Mouse (Mus musculus) testis, postnatal 10 days (tissue): ENCODE measurements at regions not wholly inside any gene's neighbourhood (a gene's known extent, or its start where the extent isn't known, plus 50 kb on each side); places are given as distances from the start of the nearest gene placed in this dataset.

Experiments used
- DNase-seq: peaks from one replicate; pipeline ENCODE4 v3.0.0; 2021; ENCODE audit warnings: low spot score

DNA sequence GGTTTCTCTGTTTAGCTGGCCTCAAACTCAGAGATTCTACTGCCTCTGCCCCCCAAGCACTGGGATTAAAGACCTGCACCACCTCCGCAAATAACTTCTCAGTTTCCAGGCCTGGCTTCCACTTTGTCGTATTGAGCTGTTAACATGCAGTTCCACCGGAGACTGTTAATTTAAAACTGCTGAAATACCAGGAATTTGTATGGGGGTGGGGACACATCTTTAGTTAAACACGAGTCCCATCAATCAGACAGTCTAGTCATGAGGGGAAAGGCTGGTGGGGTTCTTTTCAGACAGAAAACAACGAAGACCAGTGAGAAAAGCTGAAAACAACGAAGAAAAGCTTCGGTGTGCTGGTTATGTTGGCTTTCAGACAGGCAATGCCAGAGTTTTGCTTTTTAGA, 227.5 kb downstream of the Csl start:
- DNase-seq: no peak

DNA sequence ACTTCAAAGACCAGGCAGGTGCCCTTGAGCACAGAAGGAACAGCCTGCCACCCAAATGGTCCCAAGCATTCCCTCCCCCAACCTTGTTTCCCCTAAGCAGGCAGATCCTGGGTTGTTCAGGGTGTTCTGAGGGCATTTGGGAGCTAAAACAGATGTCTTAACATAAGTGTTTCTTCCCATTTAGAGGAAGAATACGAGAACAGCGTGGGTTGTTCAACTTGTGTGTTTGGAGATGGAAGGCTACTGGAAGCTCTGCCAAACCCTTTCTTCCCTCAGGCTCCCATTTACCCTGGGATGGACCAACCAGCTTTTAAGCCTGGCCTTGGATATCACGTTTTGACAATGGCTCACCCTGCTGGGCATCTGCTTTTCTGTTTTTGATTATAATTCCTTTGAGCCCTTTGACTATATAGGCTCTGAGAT, 226.8 kb downstream of the Csl start:
- no peak for DNase-seq

DNA sequence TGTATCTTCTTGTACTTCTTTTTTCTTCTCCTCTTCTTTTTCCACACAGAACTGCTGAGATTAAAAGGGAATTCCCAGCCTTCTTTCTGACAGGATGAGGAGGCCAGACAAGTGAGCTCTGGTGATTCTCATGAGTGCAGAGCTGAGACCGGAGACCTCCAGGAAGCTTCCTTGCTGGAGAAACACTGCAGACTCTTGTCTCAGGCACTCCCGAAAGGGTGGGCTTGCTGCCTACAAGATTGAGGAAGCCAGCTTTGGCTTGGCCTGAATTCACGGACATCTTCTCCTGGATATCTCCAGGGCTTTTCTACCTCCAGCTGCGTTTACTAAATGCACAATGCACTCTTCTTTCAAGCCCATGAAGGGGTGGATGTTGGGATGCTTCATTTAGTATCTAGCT, 226.0 kb downstream of the Csl start:
- DNase-seq: no peak

DNA sequence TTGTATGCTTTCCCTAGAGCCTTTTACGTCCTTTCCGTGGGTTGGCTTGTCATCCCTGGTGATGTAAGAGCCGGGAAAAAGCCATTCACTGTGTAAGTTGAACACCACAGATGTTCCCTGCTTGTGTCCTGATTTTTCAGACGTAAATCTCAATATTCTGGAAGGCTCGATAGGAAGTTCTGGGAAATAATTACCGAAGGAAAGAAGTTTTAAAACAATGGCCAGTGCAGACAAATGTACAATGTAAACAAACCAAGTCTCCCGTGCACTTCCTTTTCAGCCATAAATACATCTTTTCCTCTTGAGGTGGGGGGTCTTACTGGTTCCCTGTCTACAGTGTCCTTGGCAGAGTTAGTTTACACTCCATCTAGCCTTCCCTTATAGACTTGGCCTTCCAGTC, 225.2 kb downstream of the Csl start:
- no peak for DNase-seq

DNA sequence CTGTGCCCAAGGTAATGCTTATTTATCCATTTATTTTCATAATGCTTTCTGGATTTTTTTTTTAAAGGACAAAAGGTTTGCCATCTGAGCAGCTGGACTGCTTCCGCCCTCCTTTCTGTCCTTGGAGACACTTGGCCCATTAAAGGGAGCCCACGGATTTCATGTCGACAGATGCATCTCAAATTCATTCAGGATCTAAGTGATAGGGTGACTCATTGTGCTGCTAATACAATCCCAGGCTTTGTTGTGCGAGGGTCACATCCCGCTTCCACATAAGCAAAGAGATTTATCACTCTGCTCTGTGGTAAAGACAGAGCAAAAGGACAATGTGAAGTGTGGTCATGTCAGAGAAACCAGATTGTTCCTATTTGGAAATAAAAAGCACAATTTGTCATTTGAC, 220.8 kb downstream of the Csl start:
- no peak for DNase-seq

DNA sequence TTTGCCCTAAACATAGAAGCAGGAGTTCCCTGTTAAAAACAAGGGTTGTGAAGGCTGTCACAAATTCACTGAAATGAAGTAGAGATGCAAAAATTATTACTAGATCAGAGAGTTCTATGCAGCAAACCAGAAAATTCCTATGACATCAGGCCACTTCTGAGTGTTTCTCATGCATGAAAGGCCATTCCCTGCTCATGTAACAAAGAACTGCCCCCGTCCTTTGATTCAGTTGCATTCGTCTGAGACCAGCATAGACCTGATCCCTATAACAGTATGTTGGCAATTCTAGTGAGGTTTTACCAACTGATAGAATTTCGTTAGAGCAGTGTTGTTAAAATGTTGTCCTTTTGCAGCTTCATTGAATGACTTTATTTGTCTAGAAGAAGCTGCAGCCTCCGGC, 207.1 kb downstream of the Csl start:
- DNase-seq: no peak

DNA sequence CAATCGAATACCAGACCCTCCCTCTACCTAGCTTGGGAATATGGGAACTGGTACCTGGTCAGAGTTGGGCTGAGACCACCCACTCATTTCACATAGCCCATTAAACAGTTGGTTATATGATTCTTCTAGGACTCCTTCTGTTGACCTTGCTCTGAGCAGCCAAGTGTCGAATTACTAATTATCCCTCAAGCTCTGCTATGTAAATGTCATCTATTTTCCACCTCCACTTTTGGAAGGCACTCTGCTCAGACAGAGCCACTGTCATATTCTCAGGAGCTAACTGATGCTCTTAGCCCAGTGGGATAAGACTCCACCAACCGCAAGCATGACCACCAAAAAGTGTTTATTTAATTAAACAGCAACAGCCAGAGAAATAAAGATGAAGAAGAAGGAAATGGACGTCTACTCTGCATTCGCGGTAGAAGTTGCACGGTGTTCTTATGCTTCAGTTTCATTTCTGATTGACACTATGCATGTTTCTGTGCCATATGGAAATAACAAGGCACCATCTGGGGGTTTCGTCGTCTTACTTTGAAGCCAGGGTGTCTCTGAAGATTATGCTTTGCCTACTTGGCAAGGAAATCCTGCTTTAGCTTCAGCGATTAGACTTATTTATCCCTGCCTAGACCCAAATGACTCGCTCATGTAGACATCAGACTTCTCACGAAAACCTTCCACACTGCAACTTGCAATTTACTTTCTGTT, 206.5 kb downstream of the Csl start:
- no peak for DNase-seq

DNA sequence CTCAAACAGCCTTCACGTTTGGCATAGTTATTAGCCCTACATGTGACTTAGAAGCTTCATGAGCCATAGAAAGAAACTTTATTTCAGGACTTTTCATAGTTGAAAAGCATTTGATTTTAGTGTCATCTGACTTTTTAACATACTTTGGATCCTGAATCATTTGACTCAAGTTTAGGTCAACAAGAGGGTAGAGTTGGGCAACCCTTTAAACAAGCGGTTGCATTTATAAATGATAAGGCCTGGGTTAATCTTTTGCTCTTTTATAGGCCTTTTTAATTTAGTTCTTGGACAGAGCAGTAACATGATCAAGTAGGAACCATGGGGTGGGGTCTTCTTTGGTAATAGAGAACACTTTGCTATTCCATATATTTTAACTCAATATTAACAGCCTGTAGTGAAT, 204.4 kb downstream of the Csl start:
- no peak for DNase-seq

DNA sequence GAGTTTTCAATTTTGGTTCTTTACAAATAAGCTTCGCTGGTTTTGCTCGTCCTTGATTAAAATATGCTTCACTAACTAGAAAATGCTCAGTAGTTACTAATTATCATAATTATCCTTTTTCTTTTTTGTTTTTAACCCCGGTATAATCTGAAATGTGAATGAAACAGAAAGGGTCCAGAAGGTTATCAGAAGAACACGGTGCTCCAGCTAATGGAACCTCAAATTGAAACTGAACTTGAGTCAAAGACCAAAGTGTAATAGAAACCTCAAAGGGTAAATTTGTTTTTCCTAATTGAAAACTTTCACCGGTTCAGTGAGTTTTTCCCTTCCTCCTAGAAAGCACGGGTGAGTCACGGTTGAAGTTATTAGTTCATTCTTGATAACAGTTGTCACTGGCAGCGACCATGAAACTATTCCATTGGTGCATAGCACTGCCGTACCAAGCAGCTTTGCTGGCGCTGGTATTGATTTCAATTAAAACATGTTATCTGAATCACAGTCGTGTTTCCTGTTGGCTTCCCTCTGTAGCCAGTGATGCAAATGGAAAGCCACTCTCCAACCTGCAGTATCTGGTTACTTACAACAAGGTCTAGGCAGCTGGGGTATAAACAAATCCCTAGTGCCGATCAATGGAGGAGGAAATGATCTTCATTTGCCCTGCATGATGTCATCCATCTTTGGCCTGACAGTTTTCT, 203.7 kb downstream of the Csl start:
- no peak for DNase-seq

DNA sequence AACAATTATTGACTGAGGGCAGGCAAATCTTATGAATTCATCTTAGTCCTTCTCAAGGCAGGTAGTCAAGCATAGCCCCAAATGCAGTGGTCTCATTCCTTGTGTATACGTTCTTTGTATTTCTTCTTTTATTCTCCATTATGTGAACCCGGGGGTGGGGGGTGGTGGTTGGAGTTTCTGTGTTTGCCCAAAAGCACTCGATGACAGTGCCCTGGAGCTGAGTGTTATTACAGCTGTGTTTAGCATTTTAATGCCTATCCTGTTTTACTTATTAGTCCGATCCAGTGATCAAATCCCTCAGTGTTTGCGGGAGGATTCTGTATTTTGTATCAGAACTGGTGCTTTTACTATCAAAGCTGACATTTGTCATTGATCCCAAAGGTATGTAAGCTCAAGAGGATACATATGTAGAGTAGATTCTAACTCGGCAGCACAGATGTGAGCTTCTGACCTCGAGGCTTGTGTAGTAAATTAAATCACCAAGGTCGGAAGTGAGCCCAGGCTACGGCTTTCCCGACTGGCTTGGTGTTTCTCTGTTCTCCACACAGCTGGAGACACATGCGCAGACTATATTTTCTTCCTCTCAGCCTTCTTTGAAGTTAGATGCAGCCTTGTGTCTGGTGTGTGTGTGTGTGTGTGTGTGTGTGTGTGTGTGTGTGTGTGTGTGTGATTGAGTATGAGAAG, 203.0 kb downstream of the Csl start:
- no peak for DNase-seq

DNA sequence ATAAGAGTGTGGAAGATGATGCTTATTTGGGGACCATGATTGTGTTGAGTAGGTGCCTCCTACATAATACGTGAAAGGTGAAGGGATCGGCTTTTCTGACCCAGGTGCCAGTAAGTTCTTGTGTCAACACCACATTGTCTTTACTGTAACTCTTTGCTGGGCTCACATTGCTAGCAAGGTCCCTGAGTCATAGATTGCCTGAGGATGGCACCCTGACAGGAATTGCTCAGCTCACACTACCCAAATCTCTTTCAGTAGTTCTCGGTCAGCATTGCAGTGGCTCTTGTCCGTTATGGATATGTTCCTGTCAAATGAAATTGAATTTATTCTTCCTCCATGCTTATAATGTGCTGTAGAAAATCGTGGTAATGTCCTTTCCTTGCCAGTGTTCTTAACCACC, 200.8 kb downstream of the Csl start:
- no peak for DNase-seq

DNA sequence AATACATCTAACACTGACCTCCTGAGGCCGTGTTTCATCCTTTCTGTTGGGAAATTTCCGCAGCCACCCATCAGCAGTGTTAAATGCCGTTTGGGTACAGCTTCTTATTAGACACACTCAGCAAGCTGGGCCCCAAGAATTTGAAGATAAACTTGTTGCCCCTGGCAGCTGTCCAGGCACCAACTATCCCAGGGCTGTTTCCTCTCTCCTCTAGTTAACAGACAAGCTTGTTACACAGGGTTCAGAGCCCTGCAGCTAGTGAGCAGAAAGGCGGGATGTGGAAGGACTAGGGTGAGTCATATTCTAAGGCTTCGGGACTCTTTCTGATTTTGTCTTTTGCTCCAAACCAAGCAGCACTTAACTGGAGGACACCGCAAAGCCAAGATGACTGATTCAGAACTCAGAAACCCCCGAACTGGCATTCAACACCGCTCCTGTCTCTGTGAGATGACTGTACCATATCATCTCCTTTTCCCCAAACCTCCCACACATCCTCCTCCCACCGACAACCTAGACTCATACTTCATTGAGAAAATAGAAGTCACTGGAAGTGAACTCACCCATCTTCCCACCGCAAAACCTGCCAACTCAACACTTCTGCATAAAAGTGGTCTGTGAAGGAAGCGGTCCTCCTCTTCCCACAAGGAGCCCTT, 198.2 kb downstream of the Csl start:
- DNase-seq: peak; percentile 48

DNA sequence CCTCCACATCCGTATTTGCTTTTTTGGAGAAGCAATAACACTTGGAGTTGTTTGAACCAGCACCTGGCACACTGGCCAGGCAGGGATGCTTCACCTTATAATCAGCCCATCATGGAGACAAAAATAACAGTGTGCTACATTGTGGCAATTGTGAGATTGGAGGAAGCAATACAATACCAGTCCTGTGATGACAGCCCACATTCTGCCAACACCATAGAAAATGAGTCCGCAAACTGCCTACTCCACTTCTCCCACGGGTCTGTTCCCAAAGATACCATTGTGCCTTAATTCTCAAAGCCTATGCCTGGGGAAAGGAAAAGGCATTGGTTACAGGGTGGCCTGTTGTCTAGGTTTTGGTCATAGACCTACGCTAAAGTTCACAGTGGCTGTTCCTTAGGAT, 194.9 kb downstream of the Csl start:
- DNase-seq: no peak

DNA sequence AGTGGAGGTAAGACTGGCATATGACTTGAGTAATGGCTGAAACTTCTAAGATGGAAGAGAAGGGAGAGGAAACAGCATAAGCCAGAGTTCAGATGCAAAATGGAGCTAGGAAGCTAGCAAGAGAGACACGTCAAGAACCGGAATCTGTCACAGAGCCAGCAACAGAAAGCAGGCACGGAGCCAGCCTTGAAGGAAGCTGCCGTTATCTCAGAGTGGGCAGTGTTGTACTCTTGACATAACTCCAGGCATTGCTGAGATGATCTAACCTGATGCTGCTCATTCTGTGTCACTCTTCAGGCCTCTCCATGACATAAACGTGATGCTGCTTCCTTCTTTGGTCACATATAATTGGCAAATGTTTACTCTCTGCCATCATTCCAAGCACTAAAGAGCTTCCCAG, 191.0 kb downstream of the Csl start:
- peak; percentile 45 for DNase-seq

DNA sequence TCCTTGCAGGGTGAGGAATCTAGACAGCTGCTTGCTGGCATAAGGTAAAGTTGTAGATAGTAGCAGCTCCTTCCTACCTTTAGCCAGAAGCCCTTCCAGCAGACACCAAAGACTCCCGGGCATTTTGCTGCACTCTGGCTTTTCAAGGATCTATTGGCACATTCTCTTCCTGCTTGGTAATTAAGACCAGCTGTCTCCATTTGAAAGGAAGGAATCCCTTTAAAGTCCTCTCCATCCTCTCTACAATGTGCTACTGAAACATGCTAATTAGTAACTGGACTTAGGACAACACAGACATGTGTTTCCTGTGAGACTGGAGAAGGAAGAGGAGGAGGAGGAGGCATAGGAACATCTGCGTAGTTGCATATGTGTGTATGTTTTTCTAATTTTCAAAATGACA, 189.3 kb downstream of the Csl start:
- no peak for DNase-seq

DNA sequence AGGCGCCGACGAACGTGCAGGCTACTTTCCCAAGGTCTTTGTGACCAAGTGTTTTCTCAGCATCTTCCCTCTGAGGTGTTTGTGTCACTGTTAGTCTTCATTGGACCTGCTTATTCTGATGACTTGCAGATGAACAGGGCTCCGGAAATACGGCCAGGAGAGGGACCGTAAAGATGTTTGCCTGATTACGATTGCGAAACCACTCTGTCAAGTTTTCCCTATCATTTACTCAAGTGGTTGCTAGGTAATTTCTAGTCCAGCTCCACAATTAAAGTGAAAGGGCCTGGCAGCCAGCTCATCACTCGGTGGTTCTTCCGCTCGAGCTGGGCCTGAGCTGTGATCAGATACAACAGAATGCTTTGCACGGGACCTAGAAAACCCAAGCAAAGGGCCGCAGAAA, 185.5 kb downstream of the Csl start:
- no peak for DNase-seq

DNA sequence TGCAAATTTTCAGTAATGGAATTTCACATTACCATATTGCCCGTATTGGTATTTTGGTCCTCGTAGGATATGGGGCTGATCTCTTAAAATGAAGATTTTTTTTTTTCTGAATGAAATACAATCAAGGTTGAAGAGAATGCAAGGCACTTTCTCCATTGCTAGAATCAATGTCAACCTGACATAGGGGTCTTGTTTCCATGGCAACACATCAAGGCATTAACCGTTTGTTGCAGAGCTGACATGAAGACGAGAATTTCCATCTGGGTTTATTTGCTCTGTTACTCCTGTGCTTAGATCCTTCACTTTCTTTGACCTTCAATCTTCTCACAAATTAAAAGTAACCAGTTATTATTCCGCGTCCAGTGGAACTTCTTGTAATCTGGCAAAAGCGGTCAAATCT, 184.2 kb downstream of the Csl start:
- DNase-seq: no peak

DNA sequence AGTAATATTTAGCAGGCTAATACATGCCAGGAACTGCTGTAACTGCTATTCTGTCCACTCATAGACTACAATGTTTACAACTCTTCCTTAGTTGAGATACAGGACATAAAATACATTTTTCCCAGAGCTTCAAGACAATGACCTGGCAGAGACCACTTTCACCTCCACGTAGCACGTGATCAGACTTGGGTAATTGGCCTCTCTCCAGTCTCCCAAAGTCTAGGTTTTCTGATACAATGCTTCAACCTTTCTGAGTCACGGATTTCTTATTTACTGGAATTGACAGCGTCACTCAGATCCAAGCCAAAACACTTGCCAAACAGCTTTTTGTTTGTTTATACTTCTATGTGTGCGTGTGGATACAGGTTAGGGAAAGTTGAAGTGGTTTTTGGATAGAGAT, 183.2 kb downstream of the Csl start:
- no peak for DNase-seq

DNA sequence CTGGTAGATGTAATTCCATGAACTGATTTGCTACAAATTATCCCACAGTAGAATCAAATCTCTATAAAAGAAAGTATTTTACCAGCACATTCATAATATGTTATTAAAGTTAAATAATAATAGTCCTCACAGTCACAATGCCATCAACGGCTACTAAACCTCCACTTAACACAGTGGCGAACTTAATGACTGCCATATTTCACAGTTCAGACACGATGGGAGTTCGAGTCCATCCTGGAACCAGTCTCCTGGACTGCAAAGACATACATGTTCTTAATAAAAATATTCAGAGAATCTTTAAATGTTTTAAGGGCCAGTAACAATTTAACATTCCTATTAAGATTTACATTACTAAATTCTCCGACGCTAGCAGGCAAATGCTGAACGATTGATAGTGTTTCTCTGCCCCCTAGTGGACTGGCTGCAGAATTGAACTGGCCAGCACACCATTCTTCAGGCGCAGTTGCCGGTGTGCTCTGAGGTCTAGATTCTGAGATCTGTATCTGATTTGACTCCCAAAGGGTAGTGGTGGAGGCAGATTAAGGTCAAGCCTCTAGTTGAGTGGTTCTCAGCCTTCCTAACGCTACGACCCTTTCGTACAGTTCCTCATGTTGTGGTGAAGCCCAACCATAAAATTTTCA, 182.3 kb downstream of the Csl start:
- peak; percentile 51 for DNase-seq

DNA sequence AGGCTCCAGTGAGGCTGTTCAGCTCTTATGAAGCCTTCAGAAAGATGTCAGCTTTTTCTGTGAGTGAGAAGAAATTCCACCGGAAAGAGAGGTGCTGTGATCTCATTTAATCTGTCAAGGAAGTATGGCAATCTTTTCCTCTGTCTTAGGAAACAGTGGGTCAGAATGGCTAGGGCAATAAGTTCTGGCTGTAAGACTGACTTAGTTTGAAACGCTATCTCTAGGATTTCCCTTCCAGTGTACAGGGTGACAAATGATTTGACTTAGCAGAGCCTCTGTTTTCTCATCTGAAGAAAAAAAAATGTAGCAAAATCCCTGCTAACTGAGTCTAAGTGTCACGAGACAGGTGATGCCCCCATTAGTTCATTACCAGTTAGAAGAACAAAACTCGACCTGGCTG, 181.1 kb downstream of the Csl start:
- no peak for DNase-seq

DNA sequence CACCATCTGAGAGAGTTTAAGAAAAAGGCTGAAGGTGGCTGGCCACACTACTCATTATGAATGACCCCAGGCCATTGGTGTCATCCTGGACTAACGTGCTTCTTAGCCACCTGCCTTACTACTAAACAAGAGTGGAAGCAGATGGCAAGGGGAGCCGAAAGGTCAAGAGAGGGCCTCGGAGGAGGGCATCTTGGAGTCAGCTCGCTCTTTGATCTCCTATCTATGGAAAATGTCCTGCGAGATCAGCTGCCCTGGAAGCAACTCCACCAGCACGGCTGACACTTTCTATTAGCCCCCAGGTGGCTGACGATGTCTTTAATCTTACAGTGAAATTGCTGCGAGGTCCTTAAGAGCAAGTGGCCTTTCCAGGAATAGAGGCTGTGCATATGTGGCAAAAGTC, 179.3 kb downstream of the Csl start:
- DNase-seq: no peak

DNA sequence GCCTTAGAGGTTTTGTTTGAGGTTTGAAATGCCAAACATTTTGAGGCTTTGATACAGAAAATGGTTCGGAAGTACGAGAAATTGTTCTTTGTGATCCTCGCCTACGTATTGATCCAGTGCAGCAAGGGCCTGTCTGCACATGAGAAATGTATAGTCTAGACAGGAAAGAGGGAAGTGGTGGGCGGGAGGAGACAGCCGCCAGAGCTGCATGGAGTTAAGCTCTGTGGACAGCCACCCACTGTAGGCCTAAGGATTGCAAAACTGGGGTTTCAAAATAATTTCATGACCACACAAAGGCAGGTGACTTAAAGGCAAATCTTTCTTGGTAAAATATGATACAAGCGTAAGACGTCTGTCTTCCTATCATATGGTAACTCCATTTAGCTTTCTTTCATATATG, 178.4 kb downstream of the Csl start:
- DNase-seq: no peak

DNA sequence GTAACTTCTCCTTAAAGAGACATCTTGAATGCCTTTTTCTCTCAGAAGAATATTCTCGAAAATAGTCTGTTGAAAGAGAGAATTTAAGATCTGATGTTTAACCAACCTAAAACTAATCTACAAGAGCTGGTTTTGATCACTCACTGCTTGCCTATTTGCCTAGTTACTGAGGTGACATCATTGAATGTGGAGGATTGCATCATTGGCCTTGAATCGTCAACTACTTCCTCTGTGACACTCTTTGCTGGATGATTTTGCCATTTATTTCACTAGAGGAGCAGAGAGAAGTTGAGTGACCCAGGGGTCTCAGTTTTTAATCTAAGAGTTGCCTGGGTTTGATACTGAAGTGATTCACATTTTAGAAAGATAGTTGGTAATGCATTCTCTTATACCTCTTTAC, 174.6 kb downstream of the Csl start:
- no peak for DNase-seq
